Mouse (Mus musculus): Measurements from ENCODE around the gene Mertk.

The Mertk gene

GRCm38 (mm10) chr2:128722106-128722710, 23.5 kb downstream of the Mertk start:
- DNase-seq (ENCODE audit: low spot score), result no peak

- no peak for DNase-seq (ENCODE audit: low spot score)
Observed at GRCm38 (mm10) chr2:128726067-128726466, 27.3 kb downstream of the Mertk start.

- no peak for DNase-seq (ENCODE audit: low spot score)
Observed at GRCm38 (mm10) chr2:128726626-128727025, 27.9 kb downstream of the Mertk start.

- no peak for DNase-seq (ENCODE audit: low spot score)
Observed at GRCm38 (mm10) chr2:128727552-128727951, 28.8 kb downstream of the Mertk start.

- DNase-seq (ENCODE audit: low spot score), result no peak
Observed at GRCm38 (mm10) chr2:128728066-128728465, 29.3 kb downstream of the Mertk start.

- DNase-seq (ENCODE audit: low spot score), result no peak
Observed at GRCm38 (mm10) chr2:128729141-128729540, 30.4 kb downstream of the Mertk start.

GRCm38 (mm10) chr2:128731514-128731913, 32.8 kb downstream of the Mertk start:
- no peak for DNase-seq (ENCODE audit: low spot score)

GRCm38 (mm10) chr2:128731951-128732350, 33.2 kb downstream of the Mertk start:
- no peak for DNase-seq (ENCODE audit: low spot score)

GRCm38 (mm10) chr2:128735089-128735488, 36.3 kb downstream of the Mertk start:
- DNase-seq (ENCODE audit: low spot score), result no peak

- no peak for DNase-seq (ENCODE audit: low spot score)
Observed at GRCm38 (mm10) chr2:128737051-128737450, 38.3 kb downstream of the Mertk start.

GRCm38 (mm10) chr2:128737796-128738195, 39.0 kb downstream of the Mertk start:
- DNase-seq (ENCODE audit: low spot score), result no peak

GRCm38 (mm10) chr2:128738725-128739258, 40.0 kb downstream of the Mertk start:
- DNase-seq (ENCODE audit: low spot score), result no peak

GRCm38 (mm10) chr2:128745879-128746620, 47.3 kb downstream of the Mertk start:
- no peak for DNase-seq (ENCODE audit: low spot score)

GRCm38 (mm10) chr2:128746621-128747151, 47.9 kb downstream of the Mertk start:
- DNase-seq (ENCODE audit: low spot score), result no peak

- no peak for DNase-seq (ENCODE audit: low spot score)
Observed at GRCm38 (mm10) chr2:128747433-128748028, 48.8 kb downstream of the Mertk start.

- no peak for DNase-seq (ENCODE audit: low spot score)
Observed at GRCm38 (mm10) chr2:128748171-128748570, 49.4 kb downstream of the Mertk start.

GRCm38 (mm10) chr2:128751030-128751429, 52.3 kb downstream of the Mertk start:
- no peak for DNase-seq (ENCODE audit: low spot score)

- DNase-seq (ENCODE audit: low spot score), result no peak
Observed at GRCm38 (mm10) chr2:128753295-128753873, 54.6 kb downstream of the Mertk start.

GRCm38 (mm10) chr2:128755149-128755691, 56.5 kb downstream of the Mertk start:
- DNase-seq (ENCODE audit: low spot score), result no peak

GRCm38 (mm10) chr2:128758724-128759340, 60.1 kb downstream of the Mertk start:
- DNase-seq (ENCODE audit: low spot score), result no peak

GRCm38 (mm10) chr2:128762008-128762407, 63.3 kb downstream of the Mertk start:
- no peak for DNase-seq (ENCODE audit: low spot score)

GRCm38 (mm10) chr2:128765787-128766186, 67.0 kb downstream of the Mertk start:
- DNase-seq (ENCODE audit: low spot score), result no peak
